Comparison of ENCODE assay signal across 18 mouse cellular contexts in genomic region chr3:138746556-138746955, GRCm38 (mm10). TPM values are rescaled to one million over a fixed set of nuclear protein-coding genes. Genes with fewer than 3 reads are reported as not detected.
DNase-seq lines count a peak whose midpoint lies in the region; ATAC-seq lines count a peak whose summit lies in the region.
"Had no signal": no experiment of that assay in that cellular context is flagged by ENCODE, and none has a peak within 500 bp of the region (broad histone marks: within the 10 kb centered on the region; RNA-seq: fewer than 3 reads in every experiment).

No protein-coding gene starts in this region.

- ATAC-seq in activated CD4-positive, CD25-positive, alpha-beta regulatory T cell, adult 4 months = peak; percentile 19
- ATAC-seq: forebrain, postnatal 0 days; liver, embryonic 12.5 days; Patski had no signal

- DNase-seq in cerebellum, adult 11 months = peak; percentile 8
- no peak for DNase-seq in cerebellum, adult 9-10 months
- peak; percentile 47 for DNase-seq in CD4-positive helper T cell, adult 2 months (ENCODE audit: low read depth, low spot score)
- DNase-seq in naive thymus-derived CD4-positive, alpha-beta T cell, adult 2 months (ENCODE audit: low read depth) = peak; percentile 30
- DNase-seq in natural killer cell, adult 2 months (ENCODE audit: low spot score in 2 of 2) = no peak
- DNase-seq in MN1 (ENCODE audit: low spot score) = no peak
- DNase-seq: adrenal gland, adult 8-10 months; forebrain, postnatal 0 days; gastrocnemius, postnatal 36 days; heart, adult 2 months; heart, postnatal 14 days; kidney, adult 2 months; lung, adult 18-20 months; lung, postnatal 10 days; thymus, postnatal 25 days had no signal

RNA-seq across cellular contexts. Expression of gene Tspan5, which starts 4.6 kb away (rescaled TPM):
- 1 to 10 TPM; 5.3 to 7.3 TPM for polyA plus RNA-seq in activated CD4-positive, CD25-positive, alpha-beta regulatory T cell, adult 4 months (2017; shearing (Covaris generic))

Comparison
In these comparisons a context has a peak if more than half of its experiments do, and no peak if none do; other contexts are left out.
1. DNase-seq: peak in cerebellum, adult 11 months (single experiment), CD4-positive helper T cell, adult 2 months (single experiment) and naive thymus-derived CD4-positive, alpha-beta T cell, adult 2 months (single experiment); none in cerebellum, adult 9-10 months (single experiment), natural killer cell, adult 2 months (0 of 2) and MN1 (single experiment).